In the genomic region with DNA sequence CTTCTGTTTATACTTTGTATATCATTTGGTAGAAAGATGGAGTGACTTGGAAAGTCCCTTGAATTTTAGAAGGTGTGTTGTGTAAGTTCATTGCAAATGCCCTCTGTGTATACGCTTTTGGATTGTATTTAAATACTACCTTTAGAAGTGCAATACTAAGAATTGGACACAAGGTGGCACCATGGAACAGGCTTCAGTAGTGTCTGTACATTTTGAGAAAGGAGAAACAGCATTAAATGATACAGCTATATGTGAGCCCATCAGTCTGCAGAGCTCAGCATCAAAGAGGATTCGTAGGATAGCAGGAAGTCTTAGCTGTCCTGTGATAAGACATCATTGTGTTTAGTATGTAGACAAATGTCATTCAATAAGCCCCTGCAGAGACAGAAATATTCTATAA, we compare ENCODE assay signal across 8 mouse cellular contexts. TPM values are rescaled to one million over a fixed set of nuclear protein-coding genes. Genes with fewer than 3 reads are reported as not detected.
DNase-seq lines count a peak whose midpoint lies in the region; ATAC-seq and TF ChIP-seq lines count a peak whose summit lies in the region.
"Had no signal": no experiment of that assay in that cellular context is flagged by ENCODE, and none has a peak within 500 bp of the region (broad histone marks: within the 10 kb centered on the region; RNA-seq: fewer than 3 reads in every experiment).

No protein-coding gene starts in this region.

- H3K27me3 ChIP-seq in midbrain, embryonic 14.5 days (ENCODE audit: control insufficient read depth, insufficient read depth, low read length) = no peaks in the 10 kb centered on the region

- H3K9ac ChIP-seq in midbrain, embryonic 14.5 days (replicated peaks; ENCODE audit: low read length) = no peak overlapping the region

- WGBS in midbrain, embryonic 14.5 days = 46% methylated on average over 2 of the region's 2 CpGs

- peak in 1 of 2 experiments; percentile 44 for DNase-seq in layer of hippocampus, adult 2 months (ENCODE audit: low spot score in 2 of 2)
- no peak for DNase-seq in layer of hippocampus, postnatal 10 days (ENCODE audit: low spot score in 2 of 2)
- peak; percentile 11 for DNase-seq in MEL-GATA-1-ER (ENCODE audit: extremely low read depth, low read depth)
- peak; percentile 12 for DNase-seq in embryo, embryonic 9.5 days (ENCODE audit: extremely low spot score)
- peak; percentile 82 for DNase-seq in midbrain, embryonic 14.5 days
- no peak for DNase-seq in right cerebral cortex, adult 18-20 months
- no peak for DNase-seq in frontal cortex, postnatal 25 days (ENCODE audit: low spot score in 2 of 2)

- no peak; the same call in 1 of the 2 replicates for ATAC-seq in midbrain, embryonic 14.5 days (ENCODE audit: low FRiP score, low TSS enrichment)

- no peaks in the 10 kb centered on the region for H3K4me1 ChIP-seq in midbrain, embryonic 14.5 days (ENCODE audit: control insufficient read depth, insufficient read depth, low read length)

- H3K4me3 ChIP-seq in layer of hippocampus, adult 2 months = no peak overlapping the region
- no peak overlapping the region for H3K4me3 ChIP-seq in midbrain, embryonic 14.5 days (replicated peaks; ENCODE audit: low read depth, low read length)
- H3K4me3 ChIP-seq: erythroblast, embryonic 14.5 days had no signal

- H3K4me2 ChIP-seq in midbrain, embryonic 14.5 days (ENCODE audit: low read length) = no peak overlapping the region

- no peaks in the 10 kb centered on the region for H3K9me3 ChIP-seq in midbrain, embryonic 14.5 days (ENCODE audit: control insufficient read depth, low read length)

- no peaks in the 10 kb centered on the region for H3K36me3 ChIP-seq in midbrain, embryonic 14.5 days (ENCODE audit: control insufficient read depth, insufficient read depth, low read length)

- H3K27ac ChIP-seq in layer of hippocampus, adult 2 months = no peak overlapping the region
- H3K27ac ChIP-seq in midbrain, embryonic 14.5 days (replicated peaks; ENCODE audit: low read depth, low read length) = no peak overlapping the region

- TF ChIP-seq CTCF in layer of hippocampus, adult 2 months (conservative IDR thresholded peaks at IDR 0.05) = peak; percentile 86

RNA-seq across cellular contexts. Expression of gene Slc5a9, which starts 5.2 kb away (rescaled TPM):
- not detected for total RNA-seq in layer of hippocampus, adult 2 months (2021)
- total RNA-seq in layer of hippocampus, postnatal 10 days (2021) = not detected
- polyA plus RNA-seq in midbrain, embryonic 14.5 days (2014; fragmentation: Nextera tagmentation; extraction: Ambion mirVana) = not detected in 2 replicates
- polyA plus RNA-seq: erythroblast, embryonic 14.5 days had no signal

RNA-seq across cellular contexts. Expression of gene Skint8, which starts 11.3 kb away (rescaled TPM):
- total RNA-seq in layer of hippocampus, adult 2 months (2021) = not detected
- total RNA-seq in layer of hippocampus, postnatal 10 days (2021) = under 1 TPM in 1 of 2 experiments, not detected in 1; 0.62 TPM
- polyA plus RNA-seq in midbrain, embryonic 14.5 days (2014; fragmentation: Nextera tagmentation; extraction: Ambion mirVana) = not detected in 2 replicates
- polyA plus RNA-seq: erythroblast, embryonic 14.5 days had no signal

Comparison
In these comparisons a context has a peak if more than half of its experiments do, and no peak if none do; other contexts are left out.
1. DNase-seq: peak in MEL-GATA-1-ER (single experiment), embryo, embryonic 9.5 days (single experiment) and midbrain, embryonic 14.5 days (single experiment); none in layer of hippocampus, postnatal 10 days (0 of 2), right cerebral cortex, adult 18-20 months (single experiment) and frontal cortex, postnatal 25 days (0 of 2).